Mouse (Mus musculus): ENCODE results near the gene Phactr4.

Gene Phactr4

GRCm38 (mm10) chr4:132367480-132368201 lies 54.6 kb downstream of the Phactr4 start:
- DNase-seq = no peak

- DNase-seq = peak; percentile 80
Observed at GRCm38 (mm10) chr4:132365450-132366060, 56.7 kb downstream of the Phactr4 start.

GRCm38 (mm10) chr4:132363487-132363886 lies 58.8 kb downstream of the Phactr4 start:
- DNase-seq = no peak

- DNase-seq = no peak
Observed at GRCm38 (mm10) chr4:132359510-132359909, 62.8 kb downstream of the Phactr4 start.

GRCm38 (mm10) chr4:132356170-132356569 lies 66.1 kb downstream of the Phactr4 start:
- peak; percentile 54 for DNase-seq

- no peak for DNase-seq
Observed at GRCm38 (mm10) chr4:132355403-132355802, 66.9 kb downstream of the Phactr4 start.

DNA sequence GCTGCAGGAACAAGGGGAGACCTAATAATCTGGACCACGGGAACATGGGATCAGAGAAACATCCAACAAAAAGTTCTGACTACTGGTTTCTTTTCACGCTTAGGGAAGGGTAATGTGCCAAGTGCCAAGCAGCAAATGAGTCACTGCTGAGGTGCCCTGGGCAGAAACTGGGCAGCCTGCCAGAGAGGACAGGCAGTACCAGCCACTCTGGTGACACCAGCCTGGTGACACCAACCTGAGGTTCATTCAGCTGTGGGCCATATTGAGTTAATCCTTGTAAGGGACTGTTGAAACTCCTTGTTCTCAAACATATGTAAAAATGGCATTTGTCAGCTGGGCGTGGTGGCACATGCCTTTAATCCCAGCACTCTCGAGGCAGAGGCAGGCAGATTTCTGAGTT lies 67.7 kb downstream of the Phactr4 start:
- DNase-seq = peak; percentile 75

- DNase-seq = peak; percentile 96
Observed at GRCm38 (mm10) chr4:132353481-132353885, 68.8 kb downstream of the Phactr4 start, which contains the start of gene Rcc1. Gene Rcc1, minus strand, starts transcription at chr4:132353605.

GRCm38 (mm10) chr4:132352739-132353138 lies 69.5 kb downstream of the Phactr4 start:
- peak; percentile 26 for DNase-seq

GRCm38 (mm10) chr4:132351401-132351800 lies 70.9 kb downstream of the Phactr4 start:
- DNase-seq = no peak

GRCm38 (mm10) chr4:132350854-132351253 lies 71.4 kb downstream of the Phactr4 start:
- no peak for DNase-seq

DNA sequence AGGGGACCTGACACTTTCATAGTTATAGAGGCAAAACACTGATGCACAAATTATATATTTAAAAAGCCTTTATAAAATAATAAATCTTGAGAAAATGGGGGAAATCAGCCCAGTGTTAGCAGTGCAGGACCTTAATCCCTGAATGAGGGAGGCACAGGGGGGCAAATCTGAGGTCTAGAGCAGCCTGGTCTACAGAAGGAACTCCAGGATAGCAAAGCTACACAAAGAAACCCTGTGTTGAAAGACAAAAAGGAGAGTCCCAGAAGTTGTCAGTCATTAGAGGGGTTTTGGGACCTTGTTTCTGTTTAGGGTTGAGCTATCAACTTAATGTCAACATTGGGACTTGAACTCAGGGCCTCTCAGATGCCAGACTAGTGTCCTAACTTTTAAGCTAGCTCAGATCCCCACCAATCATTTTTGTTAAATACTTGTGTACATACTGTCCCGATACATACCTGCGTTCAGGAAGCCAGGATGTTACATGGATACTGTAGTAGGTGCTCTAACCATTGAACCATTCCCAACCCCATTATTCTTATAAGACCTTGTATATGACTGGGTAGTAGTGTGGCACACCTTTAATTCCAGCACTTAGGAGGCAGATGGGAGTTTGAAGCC lies 72.1 kb downstream of the Phactr4 start:
- DNase-seq = no peak

DNA sequence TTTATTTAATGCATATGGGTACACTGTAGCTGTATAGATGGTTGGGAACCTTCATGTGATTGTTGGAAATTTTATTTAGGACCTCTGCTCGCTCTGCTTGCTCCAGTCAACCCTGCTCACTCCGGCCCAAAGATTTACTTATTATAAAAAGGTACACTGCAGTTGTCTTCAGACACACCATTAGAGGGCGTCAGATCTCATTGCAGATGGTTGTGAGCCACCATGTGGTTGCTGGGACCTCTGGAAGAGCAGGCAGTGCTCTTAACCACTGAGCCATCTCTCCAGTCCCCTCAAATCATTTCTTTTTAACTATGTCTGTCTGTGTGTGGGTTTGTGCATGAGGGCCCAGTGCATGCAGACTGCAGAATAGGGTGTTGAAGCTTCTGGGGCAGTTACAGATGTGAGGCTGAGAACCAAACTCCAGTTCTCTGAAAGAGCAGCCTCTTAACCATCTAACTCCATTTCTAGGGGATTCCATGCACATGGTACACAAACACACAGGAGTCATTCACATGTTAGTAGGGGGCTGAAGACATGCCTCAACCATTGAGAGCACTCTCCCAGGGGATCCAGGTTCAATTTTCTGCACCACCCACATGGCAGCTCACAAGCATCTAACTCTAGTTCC lies 72.7 kb downstream of the Phactr4 start:
- DNase-seq = no peak

DNA sequence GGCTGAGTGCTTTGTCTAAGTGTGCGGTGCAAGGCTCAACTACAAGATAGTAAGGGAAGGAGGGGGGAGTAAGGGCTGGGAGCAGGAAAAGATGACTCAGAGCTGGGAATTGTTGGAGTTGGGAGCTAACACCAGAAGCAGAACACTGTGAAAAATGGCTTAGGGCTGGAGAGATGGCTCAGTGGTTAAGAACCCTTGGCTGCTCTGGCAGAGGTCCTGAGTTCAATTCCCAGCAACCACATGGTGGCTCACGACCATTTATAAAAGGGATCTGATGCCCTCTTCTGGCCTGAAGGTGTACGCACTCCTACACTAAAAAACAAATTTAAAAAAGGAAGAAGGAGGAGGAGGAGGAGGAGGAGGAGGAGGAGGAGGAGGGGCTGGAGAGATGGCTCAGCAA lies 75.6 kb downstream of the Phactr4 start:
- peak; percentile 26 for DNase-seq

DNA sequence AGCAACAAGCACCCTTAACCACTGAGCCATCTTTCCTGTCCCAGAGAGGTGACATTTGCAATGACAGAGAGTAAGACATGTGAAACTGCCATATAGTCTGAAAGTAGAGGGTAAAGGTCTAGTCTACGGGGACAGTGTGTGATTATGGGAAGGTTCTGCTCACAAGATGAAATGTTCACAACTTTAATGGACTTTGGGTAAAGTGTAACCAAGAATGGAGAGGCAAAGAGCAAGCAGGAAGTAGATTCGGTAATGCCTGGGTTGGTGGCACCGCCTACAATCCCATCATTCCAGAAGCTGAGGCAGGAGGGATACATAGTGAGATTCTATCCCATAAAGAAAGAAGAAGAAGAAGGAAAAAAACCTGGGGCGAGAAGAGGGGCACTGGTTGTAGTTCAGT lies 76.0 kb downstream of the Phactr4 start:
- no peak for DNase-seq

- DNase-seq = no peak
Observed at GRCm38 (mm10) chr4:132345843-132346212, 76.5 kb downstream of the Phactr4 start.

GRCm38 (mm10) chr4:132345135-132345842 lies 77.0 kb downstream of the Phactr4 start:
- DNase-seq = peak; percentile 98

- DNase-seq = peak; percentile 7
Observed at GRCm38 (mm10) chr4:132344403-132345134, 77.7 kb downstream of the Phactr4 start.

DNA sequence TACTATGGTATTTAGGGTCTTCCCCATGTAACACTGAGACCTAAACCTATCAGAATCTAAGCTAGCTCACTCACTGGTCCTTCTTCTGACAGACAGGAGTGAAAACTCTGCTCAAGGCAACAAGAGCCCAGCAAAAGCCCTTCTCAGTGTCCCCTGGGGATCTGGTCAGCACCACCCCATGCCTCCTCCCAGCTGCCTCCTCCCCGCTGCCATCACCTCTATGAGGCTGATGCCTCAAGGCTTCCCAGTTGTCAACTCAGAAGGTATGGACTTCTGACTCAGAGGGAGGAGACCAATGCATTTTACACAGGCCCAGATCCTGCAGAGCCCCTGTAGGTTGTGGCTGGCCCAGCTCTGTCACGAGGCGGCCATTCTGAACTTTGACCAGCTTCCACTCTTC lies 80.8 kb downstream of the Phactr4 start:
- DNase-seq = no peak

DNA sequence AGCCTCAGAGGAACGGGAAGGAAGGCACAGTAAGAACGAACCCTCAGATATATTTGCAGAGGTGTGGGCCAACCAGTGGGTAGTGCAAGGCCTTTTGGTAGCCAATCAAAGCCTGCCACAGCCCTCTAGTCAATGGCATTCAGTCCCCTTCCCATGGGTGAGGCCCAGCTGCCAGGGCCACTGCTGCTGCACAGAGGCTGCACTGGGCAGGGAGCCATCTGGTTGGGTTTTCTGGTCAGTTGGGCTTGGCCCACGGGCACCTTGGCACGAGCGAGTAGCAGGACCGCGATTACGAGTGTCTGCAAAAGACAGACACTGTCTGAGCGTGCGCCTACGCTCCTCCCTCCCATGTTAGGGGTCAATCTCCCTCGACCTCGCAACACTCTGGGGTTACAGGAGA lies 83.3 kb downstream of the Phactr4 start:
- DNase-seq = peak; percentile 7

DNA sequence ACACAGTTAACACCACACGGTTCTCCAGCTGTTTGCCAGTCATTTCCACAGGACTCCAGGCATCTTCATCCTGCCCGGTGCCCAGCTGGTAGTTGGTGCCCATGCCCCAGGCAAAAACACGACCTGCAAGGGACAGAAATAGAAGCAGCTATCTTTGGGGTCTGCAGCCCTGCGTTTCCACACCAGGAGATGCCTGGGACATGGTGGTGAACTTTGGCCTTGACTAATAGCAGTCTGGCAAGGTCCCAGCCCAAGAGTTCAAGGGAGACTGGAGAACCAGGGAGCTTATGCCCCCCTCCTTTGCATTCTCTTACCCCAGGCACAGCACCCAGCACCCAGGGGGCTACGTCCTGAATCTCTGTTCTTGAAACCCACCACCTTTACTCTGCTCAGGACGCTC lies 89.4 kb downstream of the Phactr4 start:
- DNase-seq = no peak

DNA sequence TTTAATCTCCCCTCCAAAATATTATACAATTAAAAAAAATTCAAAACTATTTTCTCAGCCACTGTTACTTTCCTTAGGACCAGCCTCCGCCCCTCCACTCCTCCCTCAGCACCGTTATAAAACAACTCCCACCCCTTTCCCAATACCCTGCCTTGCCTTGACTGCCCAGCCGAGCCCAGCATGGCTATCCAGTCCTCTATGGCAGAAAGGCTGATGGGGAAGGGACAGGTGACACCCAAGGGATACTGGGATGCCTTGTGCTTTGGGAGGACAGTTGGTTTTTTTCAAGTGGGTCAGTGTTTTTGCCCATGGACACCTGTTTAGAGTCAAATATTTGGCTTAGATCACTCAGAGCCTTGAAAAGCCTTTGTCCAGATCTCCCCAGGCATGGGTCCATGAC lies 90.3 kb downstream of the Phactr4 start:
- no peak for DNase-seq
